Mouse (Mus musculus) ES-E14 (cell line): ENCODE results near the gene Stt3b. TPM values are rescaled to one million over a fixed set of nuclear protein-coding genes. Genes with fewer than 3 reads are reported as not detected.

Source experiments
- DNase-seq: peaks from one replicate; pipeline ENCODE4 v3.0.0-alpha.2; 2013; ENCODE audit warnings: low read depth, low spot score
- H3K27ac ChIP-seq: 2 replicates; pipeline ENCODE4 v1.5.1; 2012; ENCODE audit warnings: low read depth, mild to moderate bottlenecking, low read length, moderate library complexity, mixed read lengths; ENCODE audit not compliant: poor library complexity, insufficient read depth, severe bottlenecking
- H3K36me3 ChIP-seq: 2 replicates; pipeline ENCODE4 v1.6.1; 2012; ENCODE audit warnings: mild to moderate bottlenecking, low read length, moderate library complexity, mixed read lengths; ENCODE audit not compliant: control insufficient read depth, poor library complexity, insufficient read depth, severe bottlenecking
- H3K4me1 ChIP-seq, 2 experiments: fragments of 150-350 bp in 1 of 2; sonication (generic) in 1 of 2; 2 replicates each; pipeline ENCODE4 v1.6.1; 2012; ENCODE audit warnings: low read length in 2 of 2, mild to moderate bottlenecking in 1 of 2, mixed read lengths in 1 of 2; ENCODE audit not compliant: control insufficient read depth in 2 of 2, insufficient read depth in 2 of 2, poor library complexity in 1 of 2
- H3K4me3 ChIP-seq, 2 experiments: fragments of 150-350 bp in 1 of 2; sonication (generic) in 1 of 2; 2 replicates each; pipeline ENCODE4 v1.5.1; 2012; ENCODE audit warnings: low read length in 2 of 2, low read depth in 1 of 2, mild to moderate bottlenecking in 1 of 2, mixed read lengths in 1 of 2; ENCODE audit not compliant: insufficient read depth in 1 of 2, poor library complexity in 1 of 2, severe bottlenecking in 1 of 2
- H3K9ac ChIP-seq: 2 replicates; pipeline ENCODE4 v1.6.1; 2012; ENCODE audit warnings: low read depth, mild to moderate bottlenecking, low read length, mixed read lengths; ENCODE audit not compliant: poor library complexity, insufficient read depth, severe bottlenecking
- H3K9me3 ChIP-seq: fragments of 150-350 bp; sonication (generic); 2 replicates; pipeline ENCODE4 v1.6.1; 2012; ENCODE audit warnings: low read depth, mild to moderate bottlenecking, low read length; ENCODE audit not compliant: control insufficient read depth, insufficient read depth
- CHD2 ChIP-seq: IDR thresholded peaks from 2 replicates; pipeline ENCODE4 v1.6.1; 2014; ENCODE audit warnings: mild to moderate bottlenecking, low read depth, low read length, inconsistent platforms
- HCFC1 ChIP-seq: IDR thresholded peaks from 2 replicates; pipeline ENCODE4 v1.6.1; 2012; ENCODE audit warnings: low read length, inconsistent platforms, borderline replicate concordance; ENCODE audit not compliant: insufficient read depth
- MAFK ChIP-seq: IDR thresholded peaks from 2 replicates; pipeline ENCODE4 v1.6.1; 2014; ENCODE audit warnings: mild to moderate bottlenecking, low read depth, low read length, inconsistent platforms; ENCODE audit not compliant: insufficient read depth
- ZC3H11A ChIP-seq: IDR thresholded peaks from 2 replicates; pipeline ENCODE4 v1.6.1; 2012; ENCODE audit warnings: low read depth, mild to moderate bottlenecking, inconsistent platforms, low read length, borderline replicate concordance
- ZNF384 ChIP-seq: IDR thresholded peaks from 2 replicates; pipeline ENCODE4 v1.6.1; 2012; ENCODE audit warnings: low read depth, low read length, inconsistent platforms
- in situ Hi-C, 2 experiments: fragments of 600-800 bp; cut with MboI; formaldehyde crosslinking; loops; one replicate each; pipeline ENCODE4 v1.15.1; 2025; ENCODE audit warnings: low sequenced_read_pairs in 2 of 2, inconsistent platforms in 1 of 2; ENCODE audit not compliant: unreplicated experiment in 2 of 2
- total RNA-seq: library from RNA; depleted of rRNA; stranded (reverse); fragments of 300-350 nt; gene quantifications from 2 replicates; pipeline ENCODE4 v1.2.3, GENCODE M21; 2012

The Stt3b gene
- total RNA-seq, 1 experiment, result 150 TPM

GRCm38 (mm10) chr9:115230141-115230540 lies 80.1 kb downstream of the Stt3b start:
- Histone ChIP-seq H3K4me1 (peaks cover 3 to 15% of the 10 kb centered on the region in 2 experiments; a peak in 1 of 4 replicates), H3K27ac (no peak overlapping the region), H3K4me3 (no peak overlapping the region), H3K36me3 (peaks cover 3% of the 10 kb centered on the region; the same call in 1 of the 2 replicates), H3K9ac (no peak overlapping the region), H3K9me3 (no peaks in the 10 kb centered on the region)
- in situ Hi-C loops, result no loop called here
- TF ChIP-seq MAFK (no peak), ZNF384 (no peak), ZC3H11A (no peak), CHD2 (no peak)
- no peak for DNase-seq

DNA sequence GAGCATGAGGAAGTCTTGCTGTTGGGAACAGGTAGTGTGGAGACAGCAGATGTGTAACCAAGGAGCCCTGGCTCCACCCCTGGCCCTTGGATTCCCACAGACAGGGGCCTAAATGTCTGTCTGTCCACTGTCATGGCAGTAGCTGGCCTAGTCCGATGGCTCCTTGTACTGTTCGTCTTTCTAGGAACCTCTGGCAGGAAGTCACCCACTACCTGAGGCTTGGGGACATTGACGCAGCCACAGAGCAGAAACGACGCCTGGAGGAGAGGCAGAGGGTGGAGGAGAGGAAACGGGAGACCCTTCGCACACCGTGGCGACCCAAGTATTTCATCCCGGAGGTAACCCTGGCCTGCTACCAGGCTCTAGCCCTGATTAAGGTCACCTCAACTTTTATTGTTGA lies 80.5 kb downstream of the Stt3b start:
- H3K27ac ChIP-seq, result no peak overlapping the region
- no peak overlapping the region for H3K9ac ChIP-seq
- H3K9me3 ChIP-seq, result no peaks in the 10 kb centered on the region
- no peak for DNase-seq
- H3K4me1 ChIP-seq, result peaks cover 3 to 15% of the 10 kb centered on the region in 2 experiments; a peak in 1 of 4 replicates
- in situ Hi-C loops, result no loop called here
- no peak overlapping the region for H3K4me3 ChIP-seq
- no peak for TF ChIP-seq MAFK
- no peak for TF ChIP-seq ZNF384
- no peak for TF ChIP-seq HCFC1
- TF ChIP-seq ZC3H11A, result no peak
- TF ChIP-seq CHD2, result no peak
- peaks cover 3% of the 10 kb centered on the region; the same call in 1 of the 2 replicates for H3K36me3 ChIP-seq

GRCm38 (mm10) chr9:115229145-115229544 lies 81.1 kb downstream of the Stt3b start:
- in situ Hi-C loops, result no loop called here
- TF ChIP-seq HCFC1 (no peak), ZNF384 (no peak), CHD2 (no peak), MAFK (no peak)
- H3K27ac ChIP-seq, result no peak overlapping the region; the same call in 1 of the 2 replicates
- H3K9me3 ChIP-seq, result no peaks in the 10 kb centered on the region
- no peak overlapping the region for H3K9ac ChIP-seq
- no peak for DNase-seq
- H3K4me1 ChIP-seq, result peaks cover 3 to 15% of the 10 kb centered on the region in 2 experiments; a peak in 1 of 4 replicates
- no peak overlapping the region for H3K4me3 ChIP-seq
- peaks cover 3% of the 10 kb centered on the region; the same call in 1 of the 2 replicates for H3K36me3 ChIP-seq

- Histone ChIP-seq H3K9ac (no peak overlapping the region), H3K9me3 (no peaks in the 10 kb centered on the region), H3K36me3 (peaks cover 3% of the 10 kb centered on the region; the same call in 1 of the 2 replicates), H3K4me3 (no peak overlapping the region), H3K27ac (no peak overlapping the region), H3K4me1 (peaks cover 0 to 6% of the 10 kb centered on the region in 2 experiments; a peak in 1 of 4 replicates)
- TF ChIP-seq ZC3H11A (no peak), HCFC1 (no peak), MAFK (no peak), CHD2 (no peak), ZNF384 (no peak)
- no peak for DNase-seq
- in situ Hi-C loops, result no loop called here
These were observed 85.4 kb downstream of the Stt3b start for GRCm38 (mm10) chr9:115224744-115225354.

- TF ChIP-seq CHD2, result no peak
- TF ChIP-seq ZNF384, result no peak
- TF ChIP-seq HCFC1, result no peak
- no peak for TF ChIP-seq ZC3H11A
- TF ChIP-seq MAFK, result no peak
- peaks cover 0 to 2% of the 10 kb centered on the region in 2 experiments; a peak in 1 of 4 replicates for H3K4me1 ChIP-seq
- no peak overlapping the region for H3K9ac ChIP-seq
- peaks cover 3% of the 10 kb centered on the region; the same call in 1 of the 2 replicates for H3K36me3 ChIP-seq
- in situ Hi-C loops, result no loop called here
- H3K4me3 ChIP-seq, result no peak overlapping the region
- no peak overlapping the region for H3K27ac ChIP-seq
- DNase-seq, result no peak
- no peaks in the 10 kb centered on the region for H3K9me3 ChIP-seq
These were observed 89.0 kb downstream of the Stt3b start for GRCm38 (mm10) chr9:115221265-115221664.
